Mouse (Mus musculus) embryonic stem cell, embryonic (primary cell): ENCODE results near the gene Med12l.

Experiments
- CTCF ChIA-PET, 4 experiments: fragments of 300-600 bp in 2 of 4; fragments of 350-600 bp in 2 of 4; sonication (Branson Sonifier 250); formaldehyde crosslinking; loops; one replicate each; lab custom pipeline; 2022; ENCODE audit warnings: inconsistent platforms in 2 of 4; lab: Charles Lee
- POLR2A ChIA-PET, 4 experiments: fragments of 300-600 bp in 2 of 4; fragments of 350-600 bp in 2 of 4; sonication (Branson Sonifier 250); formaldehyde crosslinking; loops; one replicate each; lab custom pipeline; 2022; ENCODE audit warnings: antibody characterized with exemption in 4 of 4, inconsistent platforms in 1 of 4; lab: Charles Lee

Gene Med12l

DNA sequence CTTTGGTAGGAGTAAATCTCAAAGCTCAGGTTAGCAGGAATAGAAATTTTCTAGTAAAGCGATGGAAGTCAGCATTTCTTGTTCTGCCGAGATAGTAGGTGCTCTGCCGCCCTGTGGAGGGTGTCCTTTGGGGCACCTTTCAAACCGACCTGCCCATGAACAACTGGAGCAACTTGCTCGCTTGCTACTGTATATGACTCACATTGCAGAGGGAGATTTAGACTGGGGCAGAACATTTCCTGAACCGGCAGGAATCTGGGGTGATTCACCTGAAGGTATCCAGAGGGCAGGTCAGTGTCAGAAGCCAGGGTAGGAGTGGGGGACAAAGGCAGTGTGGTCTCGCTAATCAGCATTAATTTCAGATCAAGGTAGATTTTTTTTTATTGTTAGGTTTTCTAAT, 189.3 kb downstream of the Med12l start, which contains the start of gene Gpr87:
TSS of gene Gpr87 (minus strand) at position 167 of the 400 bp plus-strand sequence.
- POLR2A ChIA-PET, result no interaction called here
- CTCF ChIA-PET, result no interaction called here

DNA sequence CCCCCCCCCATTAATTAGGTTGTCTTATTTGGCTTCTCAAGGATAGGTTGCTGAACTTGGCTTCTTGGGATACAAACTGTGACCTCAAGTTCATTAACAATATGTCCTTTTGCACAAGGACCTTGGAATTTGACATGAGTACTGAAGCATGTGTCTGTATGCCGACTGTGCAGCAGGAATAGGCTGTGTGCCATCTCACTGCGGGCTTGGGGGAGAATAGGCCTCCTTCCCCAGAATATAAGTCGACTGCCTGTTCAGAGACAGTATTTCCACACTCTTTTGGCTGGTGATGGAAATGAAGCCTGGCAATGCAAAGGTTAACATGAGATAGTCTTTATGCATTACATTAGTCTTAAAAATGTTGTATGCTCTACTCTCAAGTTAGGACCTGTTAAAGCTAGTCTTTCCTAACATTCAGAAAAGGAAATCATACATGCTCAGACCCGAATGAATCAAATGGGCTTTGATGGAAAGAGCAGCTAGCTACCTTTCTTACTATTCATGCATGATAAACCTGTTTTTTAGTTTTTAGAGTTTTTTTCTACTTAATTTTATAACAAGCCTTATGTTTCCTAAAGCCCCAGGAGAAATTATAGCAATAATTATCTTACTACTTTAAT, 191.8 kb downstream of the Med12l start:
- POLR2A ChIA-PET, result no interaction called here
- CTCF ChIA-PET, result no interaction called here

DNA sequence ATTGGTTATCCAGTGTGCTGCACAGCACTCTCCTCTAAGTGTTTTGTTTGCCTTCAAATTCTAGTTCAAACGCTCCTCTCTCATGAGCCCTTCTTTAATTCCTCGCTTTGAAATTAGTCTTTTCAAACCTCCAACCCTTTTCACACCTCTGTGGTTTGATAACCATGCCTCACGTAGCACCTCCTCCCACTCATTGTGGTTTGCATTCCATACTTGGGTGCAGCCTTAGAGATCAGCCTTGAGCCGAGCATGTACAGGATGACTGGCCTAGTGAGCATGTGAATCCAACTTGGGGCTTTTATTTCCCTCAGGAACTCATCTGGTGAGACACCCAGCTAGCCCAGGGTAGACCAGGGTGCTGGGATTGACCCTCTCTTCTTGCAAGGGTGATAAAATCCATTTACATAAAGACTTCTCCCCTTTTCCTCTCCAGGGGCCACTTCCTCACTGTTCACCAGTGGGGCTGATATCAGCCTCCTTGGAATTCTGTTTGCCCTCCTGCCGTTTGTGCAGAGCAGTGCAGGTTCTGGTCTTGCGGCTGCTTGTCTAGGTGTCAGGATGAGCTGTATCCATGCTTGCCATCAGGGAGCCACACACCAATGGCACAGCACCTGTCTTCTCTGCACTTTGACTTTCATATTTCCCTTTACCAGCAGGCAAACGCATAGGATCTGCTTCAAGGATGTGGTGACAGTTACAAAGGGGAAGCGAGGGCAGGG, 198.3 kb downstream of the Med12l start:
- POLR2A ChIA-PET, result no interaction called here
- CTCF ChIA-PET, result no interaction called here

DNA sequence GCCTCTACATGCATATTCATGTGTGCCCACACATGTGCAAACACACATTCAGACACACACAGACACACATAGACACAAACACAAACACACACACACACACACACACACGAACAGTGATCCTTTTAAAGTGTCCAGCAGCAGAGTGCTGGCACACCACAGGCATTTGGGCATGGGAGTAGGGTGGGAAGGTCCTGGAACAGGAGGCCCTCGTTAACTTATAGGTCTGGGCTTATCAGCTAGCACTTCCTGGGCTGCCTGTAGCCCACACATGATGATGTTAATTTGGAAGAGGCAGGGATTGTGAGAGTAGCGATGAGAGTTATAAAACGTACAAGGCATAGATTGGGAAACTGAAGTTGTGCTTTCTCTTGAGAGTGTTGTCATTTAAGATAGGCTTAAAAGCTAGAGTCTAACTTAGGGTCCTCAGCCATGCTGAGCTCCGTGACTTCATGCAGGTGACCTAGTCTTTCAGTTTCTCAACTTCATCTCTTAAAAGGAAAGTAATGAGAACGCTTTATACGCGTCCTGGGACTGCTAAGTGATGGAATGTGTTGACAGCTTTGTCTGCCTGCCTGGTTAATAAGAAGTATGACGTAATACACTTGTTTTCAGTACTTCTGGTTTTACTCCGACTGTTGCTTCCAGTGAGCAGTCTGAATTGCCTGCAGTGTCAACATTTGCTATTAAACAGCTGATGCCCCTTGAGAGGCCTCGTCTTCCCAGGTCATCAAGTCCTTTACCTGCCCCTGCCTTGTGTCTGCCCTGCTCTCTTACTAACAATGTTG, 199.3 kb downstream of the Med12l start:
- ChIA-PET POLR2A (no interaction called here), CTCF (no interaction called here)

DNA sequence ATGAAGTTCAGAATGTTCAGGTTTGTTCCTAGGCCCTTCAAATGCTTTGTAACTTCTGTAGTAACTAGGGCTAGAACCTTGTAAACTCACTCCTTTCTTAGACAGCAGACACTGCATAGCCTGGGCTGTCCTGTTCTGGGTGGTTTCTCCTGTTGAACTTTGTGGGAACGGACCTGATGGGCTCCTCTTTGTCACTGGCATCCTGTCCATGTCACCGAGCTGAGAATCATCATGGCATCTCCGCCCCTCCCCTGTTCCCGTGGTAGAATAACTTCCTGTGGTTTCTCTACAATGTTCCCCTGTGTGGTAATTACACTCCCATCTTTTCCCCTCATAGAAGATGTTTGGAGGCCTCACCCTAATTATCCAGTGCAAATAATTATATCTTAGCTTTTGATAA, 200.3 kb downstream of the Med12l start:
- POLR2A ChIA-PET, result no interaction called here
- CTCF ChIA-PET, result no interaction called here

DNA sequence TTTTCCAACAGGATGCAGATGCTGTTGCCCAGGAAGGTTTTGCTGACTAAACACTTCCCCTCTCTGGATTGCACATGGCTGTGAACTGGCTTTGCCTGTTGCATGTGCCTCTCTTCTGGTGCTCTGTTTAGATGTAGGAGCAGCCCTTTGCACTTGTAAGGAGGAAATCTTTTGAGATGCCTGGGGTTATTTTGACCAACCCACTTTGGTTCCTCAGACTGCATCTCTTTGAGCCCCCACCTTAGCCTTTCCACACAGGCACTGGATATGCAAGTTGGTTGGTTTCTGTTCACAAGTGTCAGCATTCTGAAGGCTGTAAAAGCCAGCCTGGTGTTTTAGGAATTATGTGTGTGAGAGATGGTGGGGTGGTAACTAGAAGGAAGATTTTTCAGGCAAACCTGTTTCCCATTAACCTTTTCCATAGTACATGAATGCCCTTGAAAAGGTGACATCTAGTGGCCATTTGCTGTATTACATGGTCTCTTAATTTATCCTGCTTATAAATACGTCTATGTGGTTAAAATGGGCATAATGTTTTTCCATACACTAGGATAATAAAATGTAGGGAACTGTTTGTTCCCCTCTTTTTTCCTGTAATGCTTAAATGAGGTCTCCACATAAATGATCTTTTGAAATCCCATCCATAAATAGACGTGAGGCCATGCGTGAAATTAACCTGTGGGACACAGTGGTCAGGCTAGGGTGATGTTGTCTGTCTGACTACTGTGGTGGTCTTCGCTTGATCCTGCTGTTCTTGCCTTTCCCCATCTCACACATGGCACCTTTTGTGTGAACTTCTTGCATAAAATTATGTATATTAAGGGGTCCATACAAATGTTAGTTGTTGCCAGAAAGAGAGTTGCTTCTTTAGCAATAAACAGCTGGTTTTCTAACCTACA, 203.3 kb downstream of the Med12l start:
- ChIA-PET CTCF (interaction anchor here in 1 of 4 experiments (1.3 kb wide), 1 partner anchor 87 kb away, joined by 3 read pairs; no protein-coding TSS in a partner anchor), POLR2A (no interaction called here)

DNA sequence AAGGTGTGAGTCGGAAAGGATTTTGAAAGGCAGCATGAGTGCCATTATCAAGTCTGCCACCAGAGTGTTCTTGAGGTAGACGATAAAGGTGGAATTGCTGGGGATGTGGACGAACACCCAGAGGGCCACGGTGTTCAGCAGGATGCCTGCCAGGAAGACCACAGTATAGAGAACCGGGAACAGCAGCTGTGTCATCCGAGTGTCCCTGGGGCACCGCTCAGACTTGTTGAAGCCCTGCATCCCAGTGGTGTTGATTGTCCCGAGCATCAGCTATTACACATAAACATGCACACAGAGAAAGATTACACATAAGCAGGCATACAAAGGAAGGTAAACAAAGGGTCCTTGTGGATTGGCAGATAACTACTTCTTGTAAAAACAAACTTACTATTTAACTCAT, 204.5 kb downstream of the Med12l start:
- CTCF ChIA-PET, result interaction anchor here in 2 of 4 experiments (0.8 to 1.3 kb wide), 3 partner anchors 88 to 90 kb away, joined by 3 read pairs; no protein-coding TSS in a partner anchor
- POLR2A ChIA-PET, result interaction anchor here in 1 of 4 experiments (0.6 kb wide), 1 partner anchor 20 kb away, joined by 4 read pairs; no protein-coding TSS in a partner anchor

DNA sequence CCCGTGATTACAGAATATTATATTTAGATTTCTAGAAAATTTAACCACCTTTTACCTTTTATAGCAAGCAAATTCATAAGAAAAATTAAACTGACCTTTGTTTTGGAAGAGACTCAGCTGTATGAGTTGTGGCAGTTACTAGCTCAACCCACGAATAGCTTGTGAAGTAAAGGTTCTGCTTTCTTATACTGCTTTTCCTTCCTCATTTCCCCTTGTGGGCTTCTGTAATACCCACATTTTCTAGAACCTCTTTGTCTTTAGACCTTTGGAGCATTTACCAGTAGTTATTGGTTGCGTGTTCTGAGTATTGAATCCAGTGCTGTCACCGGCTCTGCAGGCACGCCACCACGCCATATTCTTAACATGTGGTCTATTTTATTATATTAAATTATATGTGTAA, 205.1 kb downstream of the Med12l start, which contains the start of gene P2ry13:
TSS of gene P2ry13 (minus strand) at position 156 of the 400 bp plus-strand sequence.
- CTCF ChIA-PET, result interaction anchor here in 1 of 4 experiments (0.8 to 1.3 kb wide), 2 partner anchors 89 to 90 kb away, joined by 3 read pairs; no protein-coding TSS in a partner anchor
- POLR2A ChIA-PET, result interaction anchor here in 1 of 4 experiments (0.6 kb wide), 1 partner anchor 20 kb away, joined by 4 read pairs; no protein-coding TSS in a partner anchor

DNA sequence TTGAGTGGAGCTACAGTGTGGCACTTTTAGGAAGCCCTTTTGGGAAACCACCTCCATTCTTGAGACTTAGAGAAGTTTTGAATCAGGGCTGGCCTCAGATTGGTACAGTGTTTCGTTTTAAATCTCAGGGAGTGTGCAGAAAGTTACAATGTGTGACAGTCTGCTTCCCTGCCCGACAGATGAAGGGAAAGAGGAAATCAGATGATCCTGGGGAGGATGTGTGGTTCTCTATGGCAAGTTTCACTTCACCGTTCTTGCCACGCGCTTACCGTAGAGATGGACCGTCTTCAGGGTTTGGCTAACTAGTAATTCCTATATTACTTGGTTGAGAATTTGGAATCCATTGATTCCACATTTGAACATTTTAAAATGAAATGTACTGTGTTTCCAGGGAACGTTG, 206.2 kb downstream of the Med12l start:
- ChIA-PET POLR2A (interaction anchor here in 1 of 4 experiments (0.8 kb wide), 1 partner anchor 228 kb away, joined by 3 read pairs; no protein-coding TSS in a partner anchor), CTCF (interaction anchor here in 2 of 4 experiments (0.7 to 1.6 kb wide), 2 partner anchors 91 to 92 kb away, joined by 3 to 5 read pairs; no protein-coding TSS in a partner anchor)

DNA sequence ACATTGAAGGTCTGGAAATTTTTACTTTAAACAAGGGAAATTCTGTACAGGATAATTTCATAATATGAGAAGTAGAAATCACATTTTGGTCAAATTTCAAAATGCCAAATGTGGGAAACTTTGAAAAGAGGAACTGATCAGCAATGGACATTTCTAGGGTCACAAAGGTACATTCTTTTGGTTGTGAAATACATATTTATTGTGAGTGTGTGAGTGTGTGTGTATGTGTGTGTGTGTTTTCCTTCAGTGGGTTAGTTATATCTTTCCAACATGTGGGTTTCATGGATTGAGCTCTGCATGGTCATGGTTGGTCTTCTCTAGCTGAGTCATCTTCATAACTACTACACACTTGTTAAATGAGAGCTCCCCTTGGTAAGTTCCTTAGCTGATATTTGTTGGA, 206.8 kb downstream of the Med12l start:
- CTCF ChIA-PET, result interaction anchor here in 1 of 4 experiments (1.6 kb wide), 1 partner anchor 92 kb away, joined by 5 read pairs; no protein-coding TSS in a partner anchor
- POLR2A ChIA-PET, result interaction anchor here in 1 of 4 experiments (0.7 kb wide), 1 partner anchor 1293 kb away, joined by 3 read pairs; no protein-coding TSS in a partner anchor

DNA sequence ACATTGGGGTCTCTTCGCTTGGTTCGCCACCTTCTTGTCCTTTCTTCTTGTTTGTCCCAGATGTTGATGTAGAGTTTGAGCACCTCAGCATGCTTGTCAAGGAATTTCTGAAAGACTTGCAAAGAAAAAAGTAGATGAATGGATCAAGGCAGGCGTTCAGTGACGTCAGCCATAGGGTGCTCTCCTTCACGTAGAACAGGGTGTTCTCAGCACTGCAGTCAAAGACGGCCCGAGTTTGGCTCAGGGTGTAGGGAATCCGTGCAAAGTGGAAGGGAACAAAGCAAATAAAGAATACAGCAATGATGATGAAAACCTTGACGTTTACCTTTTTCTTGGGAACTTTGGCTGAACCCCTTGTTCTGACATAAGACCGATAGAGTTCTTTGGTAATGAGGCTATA, 211.6 kb downstream of the Med12l start:
- ChIA-PET POLR2A (no interaction called here), CTCF (no interaction called here)

DNA sequence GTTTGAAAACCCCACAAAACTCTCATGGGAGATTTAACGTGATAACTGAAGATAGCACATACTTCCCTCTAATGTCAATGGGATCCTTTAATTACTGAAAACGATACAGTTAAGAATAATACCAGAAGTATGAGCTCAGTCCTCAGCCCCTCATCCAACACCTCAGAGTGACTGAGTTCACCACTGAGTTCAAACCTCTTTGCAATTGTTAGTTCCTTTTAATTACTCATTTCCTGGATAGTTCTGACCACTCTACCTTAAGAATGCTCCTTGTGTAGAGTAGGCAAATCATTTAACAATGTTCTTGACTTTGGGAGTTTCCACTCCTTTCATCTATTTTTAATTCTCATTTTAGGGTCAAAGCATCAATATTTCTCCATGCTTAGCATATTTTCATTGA, 213.7 kb downstream of the Med12l start:
- CTCF ChIA-PET, result no interaction called here
- POLR2A ChIA-PET, result no interaction called here

DNA sequence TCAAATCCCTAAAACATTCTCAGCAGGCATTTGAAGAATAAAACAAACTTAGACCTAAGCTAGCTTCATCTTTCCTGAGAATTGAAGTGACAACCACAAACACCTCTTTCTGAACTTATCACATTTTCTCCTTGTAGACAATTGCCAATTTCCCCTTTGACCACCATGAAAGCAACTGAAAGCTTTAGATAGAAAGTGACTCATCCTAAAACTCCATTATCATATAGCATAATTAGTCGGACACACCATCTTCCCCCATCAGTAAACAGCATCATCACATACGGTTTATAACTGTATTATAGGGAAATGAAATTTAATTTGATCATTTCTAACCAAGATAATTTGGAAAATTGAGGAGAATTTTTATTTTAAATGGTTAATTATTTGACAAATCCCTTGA, 216.7 kb downstream of the Med12l start:
- ChIA-PET POLR2A (interaction anchor here in 1 of 4 experiments (0.6 kb wide), 1 partner anchor 1924 kb away, joined by 6 read pairs; no protein-coding TSS in a partner anchor), CTCF (no interaction called here)

DNA sequence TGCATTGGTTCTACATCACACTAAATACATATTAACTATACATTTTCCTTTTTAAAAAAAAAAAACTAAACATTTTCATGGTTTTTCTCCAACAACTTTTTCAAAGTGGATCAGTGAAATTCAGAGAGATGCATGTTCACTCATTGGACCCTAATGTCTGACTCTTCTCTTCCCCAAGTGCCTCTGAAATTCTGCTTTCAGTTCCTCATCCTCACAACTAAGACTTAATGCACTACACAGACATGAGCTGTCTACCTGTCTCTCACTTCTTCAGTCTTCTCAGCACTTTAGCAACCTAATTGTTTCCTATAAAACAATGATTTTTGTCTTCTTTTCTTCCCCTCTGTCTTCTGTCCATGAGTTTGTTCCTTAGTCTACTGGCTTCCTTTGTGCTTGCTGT, 219.8 kb downstream of the Med12l start:
- ChIA-PET POLR2A (no interaction called here), CTCF (no interaction called here)

DNA sequence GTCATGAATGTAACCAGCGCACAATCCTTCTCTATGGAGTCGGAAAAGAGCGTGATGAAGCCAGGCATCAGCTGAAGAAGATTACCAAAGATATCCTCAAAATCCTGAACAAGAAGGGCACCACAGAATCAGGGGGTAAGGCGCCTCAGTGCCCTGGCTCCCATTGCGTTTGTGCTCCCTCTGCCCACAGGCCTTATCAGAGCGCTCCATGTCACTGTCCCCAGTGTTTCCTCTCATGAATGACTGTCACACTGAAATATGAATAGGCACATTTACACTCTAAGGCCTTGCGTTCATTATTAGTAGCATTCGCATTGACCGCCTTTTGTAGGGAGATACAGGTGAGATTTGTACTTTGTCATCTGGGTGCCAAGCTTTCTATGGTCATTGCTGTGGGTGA, 222.1 kb downstream of the Med12l start:
- ChIA-PET CTCF (no interaction called here), POLR2A (no interaction called here)

DNA sequence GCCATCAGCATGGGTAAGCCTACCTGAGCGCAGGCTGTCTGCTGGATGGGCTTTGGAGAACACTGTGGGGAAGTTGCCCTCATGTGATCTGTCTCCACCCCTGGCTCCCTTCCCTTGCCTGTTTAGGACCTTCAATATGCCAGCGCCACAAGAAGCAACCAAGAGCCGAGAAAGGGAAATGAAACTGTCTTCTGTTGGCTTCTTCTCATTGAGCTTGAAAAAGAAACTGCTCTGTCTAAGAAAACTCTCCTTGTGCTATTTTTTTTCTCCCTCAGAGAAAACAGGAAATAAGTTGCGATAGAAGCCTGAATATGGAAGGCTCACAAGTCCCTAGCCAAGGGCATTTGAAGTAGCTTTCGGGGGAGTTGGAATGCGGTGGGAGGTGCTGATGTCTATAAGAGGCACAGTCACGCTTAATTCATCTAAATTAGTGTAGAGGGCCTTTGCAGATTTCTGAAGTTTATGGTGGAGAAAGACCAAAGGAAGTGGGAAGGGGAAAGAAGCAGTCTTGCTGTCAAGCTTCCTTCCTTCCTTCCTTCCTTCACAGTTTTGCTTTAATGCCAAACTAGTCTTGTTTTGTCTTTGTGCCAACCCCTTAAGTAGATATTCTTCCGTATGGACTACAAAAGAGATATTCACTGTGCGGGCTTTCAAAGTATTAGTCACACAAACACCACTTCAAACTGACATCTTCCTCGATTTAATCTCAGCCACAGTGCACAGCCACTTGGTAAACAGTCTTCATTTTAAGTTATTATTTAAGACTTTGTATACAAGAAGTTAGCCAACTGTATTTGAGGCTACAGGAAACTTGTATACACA, 223.3 kb downstream of the Med12l start:
- ChIA-PET POLR2A (no interaction called here), CTCF (no interaction called here)

DNA sequence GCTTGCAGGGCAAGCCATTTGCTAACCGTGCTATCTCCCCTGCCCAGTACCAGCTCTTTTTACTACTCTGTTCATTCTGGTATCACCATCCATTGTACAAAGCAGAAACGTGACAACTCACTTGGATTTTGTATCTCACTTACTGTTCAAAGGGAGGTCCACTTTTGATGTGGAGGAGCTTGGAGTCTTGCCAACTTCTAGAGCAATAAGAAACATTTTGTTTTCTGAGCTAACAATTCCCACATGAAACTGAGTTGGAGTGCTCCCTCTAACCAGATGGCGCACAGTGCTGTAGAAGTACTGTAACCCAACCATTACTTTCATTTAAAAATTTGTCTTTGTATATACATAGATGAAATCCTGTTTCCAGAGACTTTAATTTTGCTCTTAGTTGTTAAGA, 225.3 kb downstream of the Med12l start:
- POLR2A ChIA-PET, result interaction anchor here in 1 of 4 experiments (0.6 kb wide), 1 partner anchor 20 kb away, joined by 4 read pairs; the partner anchor contains the start of gene P2ry13
- CTCF ChIA-PET, result interaction anchor here in 1 of 4 experiments (0.6 kb wide), 1 partner anchor 68 kb away, joined by 4 read pairs; no protein-coding TSS in a partner anchor
